Mouse (Mus musculus) lung, postnatal 0 days (tissue): Measurements from ENCODE around the gene Tbc1d16.

ENCODE experiments used
- CTCF ChIP-seq: IDR thresholded peaks from 2 replicates; pipeline ENCODE4 v1.5.1; 2016; ENCODE audit warnings: antibody characterized with exemption, mild to moderate bottlenecking
- EP300 ChIP-seq: IDR thresholded peaks from 2 replicates; pipeline ENCODE4 v1.6.1; 2016; ENCODE audit warnings: antibody characterized with exemption, mild to moderate bottlenecking, control low read depth

DNA sequence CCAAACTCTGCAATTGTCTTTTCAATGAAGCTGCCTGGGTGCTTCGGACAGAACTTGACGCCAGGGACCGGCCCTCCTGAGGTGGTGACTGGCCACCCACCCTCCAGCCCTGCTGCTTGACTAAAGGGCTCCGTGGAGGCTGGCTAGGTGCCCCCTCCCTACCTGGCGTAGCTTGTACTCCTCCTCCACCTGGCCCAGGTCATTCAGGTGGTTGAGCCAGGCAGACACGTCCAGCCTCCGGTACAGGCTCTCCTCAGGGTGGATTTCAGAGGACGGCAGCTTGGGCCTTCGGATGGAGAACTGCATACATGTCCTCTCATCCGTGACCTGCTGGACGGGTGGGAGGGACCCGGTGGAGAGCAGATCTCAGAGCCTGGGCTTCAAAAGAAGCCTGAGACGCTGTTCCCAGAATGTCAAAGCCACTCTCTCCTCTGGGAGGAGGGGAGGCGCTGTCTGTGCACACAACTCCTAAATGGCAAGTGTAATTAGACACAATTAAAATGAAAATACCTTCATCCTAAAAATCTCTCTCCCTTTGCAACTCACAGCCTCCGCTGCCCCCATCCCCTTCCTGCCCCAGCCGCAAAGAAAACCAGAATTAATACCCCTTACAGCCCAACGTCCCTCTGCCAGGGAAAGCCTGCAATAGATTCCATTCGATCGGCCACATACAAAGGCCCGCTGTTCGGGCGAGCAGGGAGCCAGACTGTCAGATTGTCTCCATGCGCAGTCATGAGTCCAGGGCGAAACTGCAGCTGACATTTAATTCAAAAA lies 71.6 kb downstream of the Tbc1d16 start:
- TF ChIP-seq CTCF (no peak), EP300 (no peak)
